8 mouse cellular contexts compared by ENCODE assay signal in genomic region chr10:74966850-74967451, GRCm38 (mm10). TPM values are rescaled to one million over a fixed set of nuclear protein-coding genes. Genes with fewer than 3 reads are reported as not detected.
A peak's percentile ranks its signal among the peaks of the same experiment; 100 is the strongest.
DNase-seq lines count a peak whose midpoint lies in the region; ATAC-seq and TF ChIP-seq lines count a peak whose summit lies in the region.

Gnaz (plus strand) TSS chr10:74967177.

- peak within 1 kb of the TSS; percentile 92 for H3K27ac ChIP-seq in layer of hippocampus, adult 2 months

- peaks cover 2% of the 10 kb centered on the region; the same call in 1 of the 2 replicates for H3K4me1 ChIP-seq in lung, adult 2 months (ENCODE audit: control insufficient read depth, insufficient read depth, low read length)

- WGBS in lung, adult 2 months, result under 1% methylated on average over 76 of the region's 83 CpGs

- TF ChIP-seq CTCF in layer of hippocampus, adult 2 months (conservative IDR thresholded peaks at IDR 0.05), result peak; percentile 78
- no peak for TF ChIP-seq CTCF in lung, adult 2 months (IDR thresholded peaks at IDR 0.05; ENCODE audit: insufficient read depth, low read length)

- no peak for TF ChIP-seq POLR2A in lung, adult 2 months (IDR thresholded peaks at IDR 0.05; ENCODE audit: borderline replicate concordance, extremely low read depth, low read depth, low read length)

- DNase-seq in ES-CJ7 (ENCODE audit: low read depth, low spot score), result peak; percentile 97
- peak; percentile 99 for DNase-seq in cerebellum, adult 18-20 months
- peak; percentile 97 for DNase-seq in forelimb bud, embryonic 11.5 days (ENCODE audit: low read depth, low spot score)
- peak; percentile 97 for DNase-seq in heart, postnatal 4 days
- peak; percentile 98 to 99 for DNase-seq in layer of hippocampus, adult 2 months (ENCODE audit: low spot score in 2 of 2)
- peak; percentile 95 for DNase-seq in lung, adult 2 months
- peak; percentile 97 for DNase-seq in testis, postnatal 14 days (ENCODE audit: low spot score)

- peak; percentile 67 for ATAC-seq in neutrophil, adult 5-6 weeks (ENCODE audit: extremely low read depth, insufficient number of reproducible peaks, low FRiP score, poor library complexity, severe bottlenecking)

- H3K4me3 ChIP-seq in layer of hippocampus, adult 2 months, result peak within 1 kb of the TSS; percentile 76
- peak within 1 kb of the TSS; percentile 42 for H3K4me3 ChIP-seq in lung, adult 2 months (replicated peaks; ENCODE audit: extremely low read depth, low read depth, low read length)

RNA-seq across cellular contexts. Expression of gene Gnaz, which starts in this region (rescaled TPM):
- total RNA-seq in heart, postnatal 4 days (2021), result 1 to 10 TPM in 1 of 2 experiments, under 1 TPM in 1; 0.83 to 1.4 TPM
- total RNA-seq in layer of hippocampus, adult 2 months (2021), result 100 to 1,000 TPM in 1 of 2 experiments, 10 to 100 TPM in 1; 96.7 to 106 TPM
- 3.0 and 4.6 TPM in 2 replicates for polyA plus RNA-seq in lung, adult 2 months (2012; rRNA removed)
- 1.4 and 1.6 TPM in 2 replicates for total RNA-seq in neutrophil, adult 5-6 weeks (2017)

Comparison
In these comparisons a context has a peak if more than half of its experiments do, and no peak if none do; other contexts are left out.
1. Peak in every context shown above with its lines: DNase-seq, ATAC-seq, H3K4me3 ChIP-seq and H3K27ac ChIP-seq.
2. RNA of gene Gnaz (total RNA-seq): 96.7 to 106 TPM in layer of hippocampus, adult 2 months; 1.4 to 1.6 TPM in neutrophil, adult 5-6 weeks and 0.83 to 1.4 TPM in heart, postnatal 4 days; every median in the first group is over 10 times any median in the second.